Mouse (Mus musculus) spleen, adult 2 months (tissue): ENCODE results near the gene Tra2b. TPM values are rescaled to one million over a fixed set of nuclear protein-coding genes. Genes with fewer than 3 reads are reported as not detected.
"Not testable (repeated sequence)": the region's sequence is repeated elsewhere in the genome, so short reads cannot be mapped to it uniquely, and the experiment has no call there.

Experiments
- DNase-seq, 2 experiments: peaks; one replicate each; pipeline versions ENCODE4 v3.0.0 to v3.0.0-alpha.2; 2012 to 2021; ENCODE audit warnings: low spot score in 2 of 2, low read depth in 1 of 2
- H3K27ac ChIP-seq: fragments of 200-500 bp; 2 replicates; pipeline ENCODE4 v1.5.1; 2012; ENCODE audit warnings: low read length, inconsistent platforms; ENCODE audit not compliant: insufficient read depth
- H3K27me3 ChIP-seq: fragments of 200-500 bp; 2 replicates; pipeline ENCODE4 v1.6.1; 2012; ENCODE audit warnings: mild to moderate bottlenecking, moderate library complexity, low read length, inconsistent platforms; ENCODE audit not compliant: control insufficient read depth, insufficient read depth
- H3K36me3 ChIP-seq: fragments of 200-500 bp; 2 replicates; pipeline ENCODE4 v1.6.1; 2012; ENCODE audit warnings: mild to moderate bottlenecking, low read length, inconsistent platforms; ENCODE audit not compliant: control insufficient read depth, insufficient read depth
- H3K4me1 ChIP-seq: fragments of 200-500 bp; 2 replicates; pipeline ENCODE4 v1.6.1; 2011; ENCODE audit warnings: inconsistent platforms; ENCODE audit not compliant: control insufficient read depth, insufficient read depth, insufficient read length
- H3K4me3 ChIP-seq: fragments of 200-500 bp; 2 replicates; pipeline ENCODE4 v1.5.1; 2011; ENCODE audit warnings: mild to moderate bottlenecking, inconsistent platforms; ENCODE audit not compliant: insufficient read depth, insufficient read length; ENCODE audit errors: extremely low read depth
- CTCF ChIP-seq: fragments of 200-500 bp; IDR thresholded peaks from 2 replicates; pipeline ENCODE4 v1.5.1; 2011; ENCODE audit warnings: mild to moderate bottlenecking, inconsistent platforms; ENCODE audit not compliant: insufficient read depth, insufficient read length, insufficient replicate concordance; ENCODE audit errors: extremely low read depth
- POLR2A ChIP-seq: fragments of 200-500 bp; IDR thresholded peaks from 2 replicates; pipeline ENCODE4 v1.6.1; 2011; ENCODE audit warnings: low read depth, low read length, inconsistent platforms
- WGBS: fragments of 180-500 bp; shearing (Covaris S2); methylation state at CpG from one replicate; pipeline ENCODE4 v1.1.7; 2018; 5-methylcytosine and 5-hydroxymethylcytosine counted together
- polyA plus RNA-seq: library from polyadenylated mRNA; depleted of rRNA; stranded (reverse); fragments of >200 nt; gene quantifications from 2 replicates; pipeline ENCODE4 v1.2.3, GENCODE M21; 2012

Tra2b gene
- polyA plus RNA-seq, 1 experiment: 20.5 TPM

GRCm38 (mm10) chr16:22249754-22250153 lies 16.1 kb downstream of the Tra2b start:
- TF ChIP-seq CTCF (no peak), POLR2A (no peak)
- Histone ChIP-seq H3K27ac (no peak overlapping the region), H3K4me3 (no peak overlapping the region), H3K36me3 (peaks cover 36% of the 10 kb centered on the region), H3K27me3 (no peaks in the 10 kb centered on the region), H3K4me1 (no peaks in the 10 kb centered on the region)
- WGBS: 100% methylated on average over 3 of the region's 3 CpGs
- DNase-seq: no peak

GRCm38 (mm10) chr16:22242239-22242866 lies 23.5 kb downstream of the Tra2b start:
- no peak for DNase-seq
- Histone ChIP-seq H3K27me3 (no peaks in the 10 kb centered on the region), H3K4me3 (no peak overlapping the region), H3K36me3 (peaks cover 17% of the 10 kb centered on the region), H3K27ac (no peak overlapping the region), H3K4me1 (no peaks in the 10 kb centered on the region)
- TF ChIP-seq CTCF (no peak), POLR2A (no peak)
- WGBS: 96% methylated on average over 2 of the region's 2 CpGs

GRCm38 (mm10) chr16:22241376-22242238 lies 24.2 kb downstream of the Tra2b start:
- no peaks in the 10 kb centered on the region for H3K27me3 ChIP-seq
- WGBS: 89% methylated on average over 6 of the region's 6 CpGs
- no peak for DNase-seq

GRCm38 (mm10) chr16:22240856-22241255 lies 24.9 kb downstream of the Tra2b start:
- WGBS: 89% methylated on average over 5 of the region's 5 CpGs
- Histone ChIP-seq H3K27ac (no peak overlapping the region), H3K4me3 (no peak overlapping the region), H3K4me1 (no peaks in the 10 kb centered on the region), H3K27me3 (no peaks in the 10 kb centered on the region), H3K36me3 (peaks cover 15% of the 10 kb centered on the region)
- no peak for TF ChIP-seq CTCF
- no peak for TF ChIP-seq POLR2A
- no peak for DNase-seq

More at GRCm38 (mm10) chr16:22241376-22242238, 24.2 kb downstream of the Tra2b start:
- TF ChIP-seq CTCF: no peak
- no peak for TF ChIP-seq POLR2A
- H3K36me3 ChIP-seq: peaks cover 15% of the 10 kb centered on the region
- H3K27ac ChIP-seq: no peak overlapping the region
- H3K4me3 ChIP-seq: no peak overlapping the region
- no peaks in the 10 kb centered on the region for H3K4me1 ChIP-seq

- Histone ChIP-seq H3K27ac (no peak overlapping the region), H3K36me3 (peaks cover 10% of the 10 kb centered on the region), H3K4me3 (no peak overlapping the region), H3K4me1 (no peaks in the 10 kb centered on the region), H3K27me3 (no peaks in the 10 kb centered on the region)
- WGBS: 86% methylated on average over 2 of the region's 2 CpGs
- no peak for DNase-seq
- TF ChIP-seq POLR2A (no peak), CTCF (no peak)
These were observed 25.8 kb downstream of the Tra2b start for GRCm38 (mm10) chr16:22239978-22240377.

GRCm38 (mm10) chr16:22238928-22239620 lies 26.7 kb downstream of the Tra2b start:
- Histone ChIP-seq H3K36me3 (peaks cover 9% of the 10 kb centered on the region), H3K4me1 (no peaks in the 10 kb centered on the region), H3K4me3 (no peak overlapping the region), H3K27me3 (no peaks in the 10 kb centered on the region), H3K27ac (no peak overlapping the region)
- 71% methylated on average over 4 of the region's 4 CpGs for WGBS
- DNase-seq: no peak
- no peak for TF ChIP-seq CTCF
- no peak for TF ChIP-seq POLR2A

- not testable (repeated sequence) for H3K27ac ChIP-seq, DNase-seq, H3K4me3 ChIP-seq, H3K4me1 ChIP-seq, H3K36me3 ChIP-seq, H3K27me3 ChIP-seq
- 82% methylated on average over 4 of the region's 4 CpGs for WGBS
These were observed 27.4 kb downstream of the Tra2b start for GRCm38 (mm10) chr16:22238402-22238801.
